Mouse (Mus musculus): ENCODE measurements around the gene Htr6.

The Htr6 gene

DNA sequence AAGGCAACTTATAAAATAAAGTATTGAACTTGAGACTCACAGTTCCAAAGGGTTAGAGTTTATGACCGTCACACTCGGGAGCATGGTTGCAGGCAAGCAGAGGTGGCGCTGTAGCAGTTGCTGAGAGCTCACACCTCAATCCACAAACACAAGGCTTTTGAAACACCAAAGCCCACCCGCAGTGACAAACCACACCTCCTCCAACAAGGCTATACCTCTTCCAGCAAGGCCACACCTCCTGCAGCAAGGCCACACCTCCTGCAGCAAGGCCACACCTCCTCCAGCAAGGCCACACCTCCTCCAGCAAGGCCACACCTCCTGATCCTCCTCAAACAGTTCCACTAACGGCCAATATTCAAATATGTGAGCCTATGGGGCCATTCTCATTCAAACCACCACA, 30.8 kb downstream of the Htr6 start:
- no peak for DNase-seq (ENCODE audit: low spot score)

DNA sequence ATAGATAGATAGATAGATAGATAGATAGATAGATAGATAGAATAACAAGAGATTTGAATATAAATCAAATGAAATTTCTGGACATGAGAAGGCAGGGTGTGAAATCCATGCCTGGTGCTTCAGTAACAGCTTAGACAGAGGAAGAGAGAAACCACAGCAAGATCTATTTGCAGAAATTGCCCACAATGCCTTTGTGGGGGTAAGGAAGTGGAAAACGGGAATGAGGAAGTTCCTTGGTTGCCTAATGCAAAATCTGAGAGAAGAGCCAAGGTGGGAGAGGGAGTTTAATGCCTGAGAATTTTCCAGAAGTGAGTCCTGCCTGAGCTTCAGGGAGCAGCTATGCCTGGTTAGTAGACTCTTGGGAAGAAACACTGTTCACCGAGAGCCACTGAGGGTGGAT, 31.8 kb downstream of the Htr6 start:
- no peak for DNase-seq (ENCODE audit: low spot score)

DNA sequence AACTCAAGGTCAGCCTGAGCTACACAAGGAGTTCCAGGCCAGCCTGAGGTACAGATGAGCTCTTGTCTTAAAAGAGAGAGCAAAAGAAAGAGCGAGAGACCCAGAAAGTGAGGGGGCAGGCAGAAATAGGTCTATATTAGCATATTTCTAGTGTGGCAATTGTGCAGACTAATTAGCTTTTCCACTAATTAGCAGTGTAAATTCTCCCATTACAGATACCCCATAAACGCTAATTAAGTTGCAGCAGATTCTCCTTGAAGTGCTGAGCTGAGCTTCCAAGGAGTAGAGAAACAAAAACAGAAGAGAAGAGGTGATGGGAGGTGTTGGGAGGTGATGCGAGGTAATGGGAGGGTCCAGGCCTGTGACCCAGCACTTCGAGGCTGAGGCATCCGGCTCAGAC, 32.8 kb downstream of the Htr6 start:
- DNase-seq (ENCODE audit: low spot score), result no peak

DNA sequence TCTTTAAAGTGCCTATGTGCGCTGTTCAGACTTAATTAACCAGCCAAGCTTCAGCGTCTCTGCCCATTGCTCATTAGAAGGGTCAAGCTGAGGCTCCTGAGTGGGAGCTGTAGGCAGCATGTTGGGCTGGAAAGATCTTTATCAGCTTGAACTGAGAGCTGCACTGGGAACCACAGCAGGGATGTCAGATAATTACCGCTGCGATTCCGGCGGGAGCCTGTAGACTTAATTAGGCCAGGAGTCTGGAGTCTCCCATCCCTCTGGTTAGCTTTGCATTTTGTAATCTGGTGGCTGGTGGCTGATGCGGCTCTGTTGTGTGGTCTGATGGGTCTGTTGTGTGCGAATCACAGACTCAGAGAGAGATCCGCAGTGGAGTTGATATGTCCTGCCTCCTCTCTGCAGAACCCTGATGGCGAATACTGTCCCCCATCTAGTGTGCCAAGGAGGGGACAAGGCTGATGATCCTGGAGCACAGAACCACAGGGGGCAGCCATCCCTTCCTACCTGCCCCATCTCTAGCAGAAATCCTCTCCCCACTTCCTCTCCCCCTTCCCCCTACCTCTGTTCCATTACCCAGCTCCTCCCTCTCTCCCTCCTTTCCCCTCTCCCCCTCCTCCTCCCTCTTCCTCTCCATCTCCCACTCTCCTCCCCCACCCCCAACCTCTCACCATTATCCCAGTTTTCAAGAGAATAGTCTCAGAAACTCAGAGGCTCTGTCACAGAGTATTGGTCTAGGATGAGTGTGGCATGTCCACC, 35.1 kb downstream of the Htr6 start:
- no peak for DNase-seq (ENCODE audit: low spot score)

DNA sequence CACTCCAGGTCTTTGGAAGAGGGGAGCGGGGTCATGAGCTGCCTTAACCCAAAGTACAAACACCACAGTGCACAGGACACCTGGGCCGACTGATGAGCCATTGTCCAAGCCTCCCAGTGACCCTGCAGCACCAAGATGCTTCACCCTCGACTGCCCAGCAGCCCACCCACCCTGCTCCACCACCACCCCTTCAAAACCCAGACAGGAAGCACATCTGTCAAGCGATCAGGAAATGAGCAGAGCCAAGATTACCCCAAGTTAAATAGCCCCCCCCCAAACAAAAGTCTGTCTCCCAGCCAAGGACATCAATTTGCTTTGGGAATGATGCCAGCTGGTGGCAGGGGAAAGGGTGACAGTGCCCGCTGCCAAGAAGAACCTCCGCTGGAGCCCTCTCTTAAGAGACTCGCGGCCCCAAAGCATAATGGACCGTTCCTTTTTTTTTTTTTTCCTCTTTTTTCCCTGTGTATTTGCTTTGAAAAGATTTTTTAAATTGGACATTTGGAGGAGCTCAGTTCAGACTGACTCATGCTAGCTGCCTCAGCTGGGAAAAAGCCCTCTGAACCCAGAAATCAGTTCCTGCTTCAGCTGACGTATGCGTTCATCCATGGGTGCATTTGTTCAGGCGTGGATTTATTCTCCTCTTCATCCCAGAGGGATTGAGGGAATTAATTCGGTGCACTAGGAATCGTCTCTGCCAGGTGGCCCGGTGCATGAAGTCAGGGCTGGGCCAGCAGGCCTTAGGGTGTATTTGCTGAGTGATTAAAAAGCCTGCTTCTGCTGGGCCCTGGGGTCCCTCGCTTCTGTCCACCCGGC, 37.4 kb downstream of the Htr6 start:
- DNase-seq (ENCODE audit: low spot score), result no peak

DNA sequence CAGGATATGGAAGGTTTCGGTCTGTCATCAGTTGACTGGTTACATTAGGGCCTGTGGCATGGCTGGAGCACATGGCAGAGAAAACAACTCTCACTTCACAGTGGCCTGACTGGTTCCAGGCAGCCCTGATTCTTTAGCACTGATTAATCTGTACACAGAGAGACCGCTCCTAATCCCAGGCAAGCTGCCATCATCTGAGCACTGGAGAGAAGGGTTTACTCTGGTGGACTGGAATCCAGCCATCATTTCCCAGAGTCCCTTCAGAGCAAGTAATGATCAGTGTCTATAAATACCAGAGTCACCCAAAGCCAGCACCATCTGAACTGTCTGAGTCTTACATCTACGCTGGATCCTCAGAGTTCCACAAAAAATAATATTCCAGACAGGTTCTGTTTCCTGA, 39.6 kb downstream of the Htr6 start:
- DNase-seq (ENCODE audit: low spot score), result no peak

DNA sequence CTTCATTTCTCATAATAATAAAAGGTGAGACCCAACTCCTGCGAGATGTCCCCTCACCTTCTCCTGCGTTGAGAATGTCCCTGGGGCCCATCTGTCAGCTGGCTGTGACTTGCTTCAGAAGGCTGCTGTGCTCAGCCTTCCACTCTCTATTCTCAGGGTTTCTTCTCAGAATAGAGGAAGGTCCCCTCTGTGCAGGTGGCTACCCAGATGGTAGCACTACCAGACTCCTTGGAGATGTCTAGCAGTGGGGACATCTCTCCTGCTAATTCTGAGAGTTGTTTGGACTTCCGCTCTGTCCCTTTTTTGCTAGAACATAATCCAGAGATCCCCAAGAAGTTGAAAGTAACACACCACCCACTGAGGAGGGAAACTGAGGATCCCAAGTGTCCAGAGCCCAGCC, 40.4 kb downstream of the Htr6 start:
- no peak for DNase-seq (ENCODE audit: low spot score)

DNA sequence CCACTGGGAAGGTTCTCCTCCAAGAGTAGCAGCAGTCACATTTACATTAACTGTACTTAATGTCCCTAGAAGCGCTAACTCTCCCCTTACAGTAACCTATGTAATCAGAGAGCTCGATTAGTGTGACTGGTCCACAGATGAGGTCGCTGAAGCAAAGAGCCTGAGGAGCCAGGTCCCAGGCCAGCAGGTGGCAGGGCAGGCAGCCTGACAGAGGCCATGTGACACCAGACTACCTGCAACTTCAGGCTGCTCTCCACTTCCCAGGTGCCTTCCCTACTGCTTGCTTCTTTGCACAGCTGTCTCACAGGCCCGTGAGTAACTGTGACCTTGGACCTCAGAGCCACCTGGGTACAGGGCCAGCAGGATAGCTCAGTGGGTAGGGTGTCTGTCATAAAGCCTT, 40.8 kb downstream of the Htr6 start:
- DNase-seq (ENCODE audit: low spot score), result no peak

DNA sequence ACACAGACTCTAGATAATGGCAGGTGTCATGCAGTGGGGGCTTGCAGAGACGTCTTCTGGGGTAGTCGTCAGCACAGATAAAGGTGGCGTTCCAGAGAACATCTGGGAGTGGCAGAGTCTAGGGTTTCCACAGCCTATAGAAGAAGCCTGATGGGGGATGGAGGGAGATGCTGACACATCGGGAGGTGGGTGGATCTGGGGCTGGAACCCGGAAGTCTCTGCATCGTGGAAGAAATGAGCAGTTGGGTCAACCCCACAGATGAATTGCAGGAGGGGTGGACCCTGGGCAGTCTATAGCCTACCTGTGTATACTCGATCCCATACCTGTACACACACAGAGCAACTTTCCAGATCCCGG, 41.4 kb downstream of the Htr6 start:
- DNase-seq (ENCODE audit: low spot score), result no peak

DNA sequence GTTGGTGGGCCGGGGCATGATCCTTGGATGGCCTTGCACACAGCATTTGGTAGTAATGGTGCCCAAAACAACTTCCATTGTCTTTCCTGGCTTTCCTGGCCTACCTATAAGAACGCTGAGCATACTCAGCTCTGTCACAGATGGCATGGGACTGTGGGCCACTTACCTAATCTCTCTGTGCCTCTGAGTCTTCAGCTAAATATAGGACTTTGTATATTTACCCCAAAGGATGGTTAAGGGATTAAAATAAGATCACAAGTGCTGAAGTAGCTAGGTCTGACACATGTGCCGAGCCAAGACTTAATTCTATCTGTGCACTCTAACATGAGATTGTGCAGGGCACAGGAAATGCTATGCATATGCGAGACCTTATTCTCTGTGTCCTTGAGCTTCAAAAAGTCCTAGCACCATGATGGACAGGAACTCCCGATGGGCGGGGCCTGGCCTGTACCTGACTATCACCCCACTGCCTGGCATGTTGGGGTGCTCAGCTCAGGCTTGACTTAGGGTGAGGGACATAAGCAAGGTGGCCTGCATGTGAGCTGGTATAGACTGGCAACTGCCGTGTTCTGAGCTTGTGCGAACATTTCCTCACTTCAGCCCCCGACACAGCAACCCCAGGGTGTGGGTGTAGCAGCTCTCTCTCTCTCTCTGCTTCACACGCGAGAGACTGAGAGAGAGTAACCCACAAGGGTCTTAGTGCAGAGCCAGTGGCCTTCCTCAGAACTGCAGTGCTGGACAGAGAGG, 41.9 kb downstream of the Htr6 start:
- DNase-seq (ENCODE audit: low spot score), result no peak

DNA sequence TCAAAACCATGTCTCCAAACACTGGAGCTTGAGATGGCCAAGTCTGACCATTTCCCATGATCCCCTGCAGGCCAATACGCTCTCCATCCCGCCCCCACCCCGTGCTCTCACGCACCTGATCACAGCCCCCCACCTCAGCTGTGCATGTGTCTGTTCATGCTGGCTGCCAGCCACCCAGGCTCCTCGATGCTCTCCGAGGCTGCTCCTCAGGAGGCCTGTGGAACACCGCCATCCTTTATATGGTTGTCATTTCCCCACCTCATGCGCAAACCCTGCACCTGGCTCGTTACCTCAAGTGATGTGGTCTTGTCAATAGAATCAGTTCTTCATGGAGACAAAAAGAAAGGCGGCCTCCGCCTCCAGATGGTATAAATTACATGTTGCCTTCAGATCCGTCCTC, 42.8 kb downstream of the Htr6 start:
- no peak for DNase-seq (ENCODE audit: low spot score)

DNA sequence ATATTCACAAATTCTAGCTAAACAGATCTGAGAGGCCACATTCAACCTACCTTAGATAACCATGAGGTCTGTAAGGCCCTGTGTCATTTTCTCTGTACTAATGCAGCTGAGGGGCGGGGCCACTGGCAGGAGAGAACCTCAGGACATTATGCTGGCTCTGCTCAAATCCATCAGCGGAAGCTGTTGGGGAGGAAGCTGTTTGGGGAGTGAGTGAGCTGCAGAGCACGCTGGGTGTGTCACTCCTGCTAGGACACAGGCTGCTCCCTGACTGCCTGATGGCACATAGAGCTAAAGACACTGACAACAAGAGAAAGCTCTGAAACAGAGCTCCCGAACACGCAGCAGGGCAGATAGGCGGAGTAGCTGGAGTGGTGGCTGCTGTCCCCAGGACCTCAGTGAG, 44.7 kb downstream of the Htr6 start:
- no peak for DNase-seq (ENCODE audit: low spot score)

DNA sequence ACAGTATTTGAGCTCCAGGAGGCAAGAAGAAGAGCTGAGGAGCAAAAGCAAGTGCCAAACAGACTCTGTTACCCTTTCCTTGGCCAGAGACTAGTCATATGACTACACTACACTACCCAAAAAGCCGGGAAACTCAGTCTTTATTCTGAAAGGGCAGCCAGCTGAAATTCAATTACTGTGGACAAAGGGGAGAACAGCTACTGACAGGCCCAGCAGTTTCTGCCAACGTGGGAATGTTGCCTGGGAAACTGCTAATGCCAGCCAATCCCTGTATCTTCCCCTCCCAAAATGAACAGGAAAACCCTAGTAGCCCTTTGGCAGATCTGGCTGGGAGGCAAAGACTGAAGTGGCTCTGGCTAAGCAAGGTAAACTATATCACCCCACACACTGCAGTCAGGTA, 51.0 kb downstream of the Htr6 start:
- no peak for DNase-seq (ENCODE audit: low spot score)

DNA sequence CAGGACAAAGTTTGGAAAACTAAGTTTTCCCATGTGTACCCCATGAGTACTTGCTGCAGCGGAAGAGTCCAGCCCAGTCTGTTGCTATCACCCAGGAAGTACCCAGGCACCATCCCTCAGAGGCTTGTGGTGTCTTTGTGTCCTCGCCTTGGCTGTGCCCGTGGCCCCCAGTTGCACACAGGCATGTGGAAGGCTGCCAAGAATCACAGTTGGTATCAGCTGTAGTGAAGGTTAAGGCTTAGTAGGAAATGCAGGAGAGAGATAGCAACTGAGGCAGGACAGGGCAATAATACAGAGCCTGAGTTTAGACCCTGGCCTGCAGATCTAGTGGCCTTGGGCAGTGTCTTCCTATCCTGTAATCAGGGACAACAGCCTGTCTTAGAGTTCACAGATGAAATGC, 55.0 kb downstream of the Htr6 start:
- DNase-seq (ENCODE audit: low spot score), result no peak

DNA sequence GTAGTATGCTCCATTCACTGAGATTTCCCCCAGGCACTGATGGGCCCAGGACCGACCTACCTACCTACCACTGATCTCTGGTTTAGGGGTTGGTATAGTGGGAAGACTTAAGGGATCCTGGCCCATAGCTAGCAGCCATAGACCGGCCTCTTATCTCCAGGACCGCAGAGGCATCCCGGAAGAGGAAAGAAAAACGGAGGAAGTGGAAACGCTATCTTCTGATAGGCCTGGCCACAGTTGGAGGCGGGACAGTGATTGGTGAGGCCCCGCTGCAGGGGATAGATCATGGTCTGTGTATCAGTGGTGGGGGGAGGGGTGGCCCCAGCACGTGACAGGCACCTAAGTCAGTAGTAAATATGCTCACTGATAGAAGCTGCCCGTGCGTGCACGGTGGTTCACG, 56.0 kb downstream of the Htr6 start:
- DNase-seq (ENCODE audit: low spot score), result no peak

DNA sequence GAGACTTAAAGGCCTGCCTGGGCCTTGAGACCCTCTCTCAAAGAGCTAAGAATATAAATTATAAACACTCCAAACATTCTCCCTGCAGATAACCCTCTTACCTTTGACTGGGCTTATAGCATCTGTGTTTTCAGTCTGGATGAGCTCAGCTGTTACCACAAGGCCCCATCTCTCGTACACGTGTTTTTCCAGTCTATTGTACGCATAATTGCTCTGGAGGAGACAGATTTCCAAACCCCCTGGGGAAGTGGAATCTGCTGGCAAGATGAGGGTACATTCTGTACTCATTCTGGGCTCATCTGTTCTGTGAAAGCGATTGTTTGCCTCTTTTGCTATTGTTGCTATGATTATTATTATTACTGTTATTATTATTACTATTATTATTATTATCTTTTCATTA, 56.4 kb downstream of the Htr6 start:
- DNase-seq (ENCODE audit: low spot score), result no peak

DNA sequence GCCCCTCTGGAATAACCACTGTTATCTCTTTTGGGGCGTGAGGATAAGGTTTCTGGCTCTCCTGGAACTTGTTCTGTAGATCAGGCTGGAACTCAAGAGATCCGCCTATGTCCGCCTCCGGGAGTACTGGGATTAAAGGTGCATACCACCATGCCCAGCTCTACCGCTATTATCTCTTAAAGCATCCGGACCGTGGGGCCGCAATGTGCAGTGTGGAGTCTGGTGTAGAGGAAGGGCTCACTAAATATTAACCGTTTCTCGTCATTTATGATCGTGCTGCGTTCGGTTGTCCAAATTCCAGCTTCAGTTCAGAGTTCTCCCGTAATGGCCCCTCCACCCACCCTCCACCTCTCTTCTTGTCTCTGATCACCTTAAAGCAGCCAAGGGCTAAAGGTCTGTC, 57.0 kb downstream of the Htr6 start:
- no peak for DNase-seq (ENCODE audit: low spot score)

DNA sequence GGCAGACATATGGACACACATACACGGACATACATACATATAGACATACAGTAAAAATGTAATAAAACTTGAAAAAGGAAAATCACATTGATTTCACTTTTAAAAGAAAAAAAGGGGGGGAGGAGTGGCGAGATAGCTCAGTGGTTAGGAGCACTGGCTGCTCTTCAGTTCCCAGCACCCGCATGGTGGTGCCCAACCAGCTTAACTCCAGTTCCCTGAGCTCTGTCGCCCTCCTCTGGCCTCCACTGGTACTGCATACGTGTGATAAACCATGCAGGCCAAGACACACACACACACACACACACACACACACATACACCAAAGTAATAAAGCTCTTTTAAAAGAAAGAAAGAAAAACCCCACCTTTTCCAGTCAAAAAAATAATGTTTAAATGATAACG, 60.6 kb downstream of the Htr6 start:
- no peak for DNase-seq (ENCODE audit: low spot score)

DNA sequence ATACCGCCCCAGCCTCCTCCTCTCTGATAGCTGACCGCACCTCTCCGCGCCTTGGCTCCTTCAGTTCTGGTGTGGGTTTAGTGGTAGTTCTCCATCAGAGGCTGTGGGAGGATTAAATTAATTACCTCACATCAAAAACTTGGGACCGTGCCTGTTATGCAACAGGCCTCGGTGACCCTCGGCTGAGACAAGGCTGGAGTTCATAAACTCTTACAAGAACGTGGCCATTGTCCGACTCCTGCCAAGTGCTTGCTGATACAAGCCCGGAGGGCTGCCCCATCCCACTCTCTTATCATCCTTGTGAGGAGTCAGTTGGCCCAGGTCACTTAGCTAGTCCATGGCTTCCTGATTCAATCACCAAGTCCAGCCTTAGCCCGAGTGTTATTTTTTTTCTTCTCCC, 62.1 kb downstream of the Htr6 start:
- DNase-seq (ENCODE audit: low spot score), result no peak

DNA sequence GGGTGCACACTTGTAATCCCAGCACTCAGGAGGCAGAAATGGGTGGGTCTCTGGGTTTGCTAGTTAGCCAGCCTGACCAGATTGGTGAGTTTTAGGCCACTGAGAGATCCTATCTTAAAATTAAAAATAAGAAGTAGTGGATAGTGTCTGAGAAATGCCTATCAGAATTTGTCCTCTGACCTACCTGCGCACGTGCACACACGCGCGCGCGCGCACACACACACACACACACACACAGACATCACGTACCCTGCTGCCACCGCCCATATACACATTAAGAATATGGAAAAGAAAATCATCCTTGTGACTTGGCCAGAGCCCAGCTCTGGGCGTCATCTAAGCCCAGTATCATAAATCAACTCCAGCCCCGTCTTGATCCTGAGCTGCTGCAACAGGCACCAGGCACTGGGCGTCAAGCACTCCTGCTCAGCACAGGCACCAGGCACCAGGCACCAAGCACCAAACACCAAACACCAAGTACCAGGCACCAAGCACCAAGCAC, 64.1 kb downstream of the Htr6 start:
- no peak for DNase-seq (ENCODE audit: low spot score)
